Mouse (Mus musculus) liver, embryonic 12.5 days (tissue): ENCODE results near the gene Nmb. TPM values are rescaled to one million over a fixed set of nuclear protein-coding genes. Genes with fewer than 3 reads are reported as not detected.
A peak's percentile ranks its signal among the peaks of the same experiment; 100 is the strongest.

Experiments used
- ATAC-seq: fragments of 200-750 bp; cut with Nextera tagmentation; 2 replicates; pipeline ENCODE4 v1.8.0; 2017; ENCODE audit warnings: moderate number of reproducible peaks, mild to moderate bottlenecking, moderate library complexity
- H3K27ac ChIP-seq: fragments of 300-500 bp; sonication (generic); 2 replicates; pipeline ENCODE4 v1.5.1; 2016; ENCODE audit warnings: mild to moderate bottlenecking
- H3K27me3 ChIP-seq: fragments of 300-500 bp; sonication (generic); replicated peaks from 2 replicates; pipeline ENCODE4 v1.6.1; 2016; ENCODE audit warnings: mild to moderate bottlenecking, moderate library complexity
- H3K36me3 ChIP-seq: fragments of 300-500 bp; sonication (generic); 2 replicates; pipeline ENCODE4 v1.6.1; 2016; ENCODE audit warnings: mild to moderate bottlenecking, moderate library complexity
- H3K4me1 ChIP-seq: fragments of 300-500 bp; sonication (generic); 2 replicates; pipeline ENCODE4 v1.6.1; 2016
- H3K4me2 ChIP-seq: fragments of 300-500 bp; sonication (generic); 2 replicates; pipeline ENCODE4 v1.6.1; 2016; ENCODE audit warnings: mild to moderate bottlenecking, moderate library complexity
- H3K4me3 ChIP-seq: fragments of 300-500 bp; sonication (generic); 2 replicates; pipeline ENCODE4 v1.5.1; 2016; ENCODE audit warnings: mild to moderate bottlenecking, moderate library complexity
- H3K9ac ChIP-seq: fragments of 300-500 bp; sonication (generic); 2 replicates; pipeline ENCODE4 v1.6.1; 2016; ENCODE audit warnings: mild to moderate bottlenecking, moderate library complexity
- H3K9me3 ChIP-seq: fragments of 300-500 bp; sonication (generic); replicated peaks from 2 replicates; pipeline ENCODE4 v1.6.1; 2016; ENCODE audit warnings: mild to moderate bottlenecking, moderate library complexity
- WGBS: fragments of 180-500 bp; shearing (Covaris S2); methylation state at CpG from one replicate; pipeline ENCODE4 v1.1.7; 2016; ENCODE audit not compliant: insufficient replicate concordance; 5-methylcytosine and 5-hydroxymethylcytosine counted together
- polyA plus RNA-seq: library from polyadenylated mRNA; unstranded; fragments of >200 nt; fragmentation: Nextera tagmentation; extraction: Ambion mirVana; gene quantifications from 2 replicates; pipeline ENCODE4 v1.2.1, GENCODE M21; 2016

Nmb gene
- polyA plus RNA-seq, 1 experiment from 2014 or later = 2.4 TPM

- H3K4me2 ChIP-seq = no peak overlapping the region
- H3K27me3 ChIP-seq = peaks cover 32% of the 10 kb centered on the region
- peaks cover 7% of the 10 kb centered on the region; the same call in 1 of the 2 replicates for H3K4me1 ChIP-seq
- 0 out of 2 replicates have a peak overlapping the region, but pooled peaks have one; percentile 20 for H3K27ac ChIP-seq
- H3K36me3 ChIP-seq = peaks cover 62% of the 10 kb centered on the region
- H3K9ac ChIP-seq = no peak overlapping the region
- WGBS = 40% methylated on average over 5 of the region's 5 CpGs
- no peak; the same call in 1 of the 2 replicates for ATAC-seq
- H3K9me3 ChIP-seq = no peaks in the 10 kb centered on the region
- H3K4me3 ChIP-seq = no peak overlapping the region
Observed at GRCm38 (mm10) chr7:80873038-80873437, 31.8 kb downstream of the Nmb start.

DNA sequence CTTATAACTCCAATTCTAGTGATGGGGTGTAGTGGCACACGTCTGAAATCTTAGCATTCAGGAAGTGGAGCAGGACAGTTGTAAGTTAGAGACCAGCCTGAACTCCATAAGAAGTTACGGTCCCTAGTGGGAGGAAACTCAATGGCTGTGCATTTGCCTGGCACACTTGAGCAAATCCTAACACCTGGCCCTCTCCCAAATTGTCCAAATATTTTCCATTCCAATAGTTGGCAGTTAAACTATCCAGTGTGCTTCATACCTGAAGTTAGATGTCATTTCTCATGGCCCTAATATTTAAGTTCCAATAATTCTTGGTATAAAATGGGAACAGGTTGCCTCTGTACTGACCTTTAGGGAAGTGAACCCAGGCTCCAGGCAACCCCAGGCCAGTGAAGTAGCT, 36.2 kb downstream of the Nmb start:
- Histone ChIP-seq H3K36me3 (peaks cover 39% of the 10 kb centered on the region), H3K4me3 (no peak overlapping the region), H3K9ac (no peak overlapping the region), H3K27ac (no peak overlapping the region), H3K4me1 (peaks cover 30% of the 10 kb centered on the region), H3K27me3 (no peaks in the 10 kb centered on the region), H3K4me2 (no peak overlapping the region), H3K9me3 (no peaks in the 10 kb centered on the region)
- ATAC-seq = no peak
- 73% methylated on average over 2 of the region's 2 CpGs for WGBS

- no peak for ATAC-seq
- no peak overlapping the region for H3K4me2 ChIP-seq
- 0 out of 2 replicates have a peak overlapping the region, but pooled peaks have one; percentile 2 for H3K9ac ChIP-seq
- H3K4me3 ChIP-seq = no peak overlapping the region
- peaks cover 45% of the 10 kb centered on the region for H3K4me1 ChIP-seq
- WGBS = 40% methylated on average over 7 of the region's 7 CpGs
- H3K27ac ChIP-seq = 0 out of 2 replicates have a peak overlapping the region, but pooled peaks have one; percentile 33
- H3K27me3 ChIP-seq = no peaks in the 10 kb centered on the region
- no peaks in the 10 kb centered on the region for H3K9me3 ChIP-seq
- H3K36me3 ChIP-seq = peaks cover 35% of the 10 kb centered on the region
Observed at GRCm38 (mm10) chr7:80866514-80867147, 38.2 kb downstream of the Nmb start.

DNA sequence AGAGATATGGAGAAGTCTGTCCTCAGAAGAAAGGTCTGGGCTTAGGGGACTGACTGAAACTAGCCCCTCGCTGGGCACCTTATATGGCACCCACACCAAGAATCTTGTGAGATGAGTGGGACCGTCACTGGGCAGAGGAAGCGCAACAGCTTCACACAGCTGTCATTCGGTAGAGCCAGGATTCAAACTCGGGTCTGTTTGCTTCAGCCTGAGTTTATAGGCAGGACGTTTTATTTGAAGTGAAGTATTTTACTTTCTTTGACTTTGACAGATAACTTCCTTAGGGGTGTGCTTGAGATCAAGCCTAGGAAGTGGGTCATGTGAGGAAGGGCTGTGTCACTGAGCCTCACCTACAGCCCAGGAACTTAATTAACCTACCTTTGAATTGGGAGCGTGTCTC, 39.4 kb downstream of the Nmb start:
- ATAC-seq = no peak
- peaks cover 54% of the 10 kb centered on the region for H3K4me1 ChIP-seq
- peak overlapping the region; percentile 49 for H3K27ac ChIP-seq
- peaks cover 27% of the 10 kb centered on the region; the same call in 1 of the 2 replicates for H3K36me3 ChIP-seq
- no peaks in the 10 kb centered on the region for H3K9me3 ChIP-seq
- no peak overlapping the region for H3K9ac ChIP-seq
- H3K27me3 ChIP-seq = no peaks in the 10 kb centered on the region
- peak overlapping the region; percentile 8; the same call in 1 of the 2 replicates for H3K4me2 ChIP-seq
- WGBS = 62% methylated on average over 7 of the region's 7 CpGs
- no peak overlapping the region for H3K4me3 ChIP-seq

DNA sequence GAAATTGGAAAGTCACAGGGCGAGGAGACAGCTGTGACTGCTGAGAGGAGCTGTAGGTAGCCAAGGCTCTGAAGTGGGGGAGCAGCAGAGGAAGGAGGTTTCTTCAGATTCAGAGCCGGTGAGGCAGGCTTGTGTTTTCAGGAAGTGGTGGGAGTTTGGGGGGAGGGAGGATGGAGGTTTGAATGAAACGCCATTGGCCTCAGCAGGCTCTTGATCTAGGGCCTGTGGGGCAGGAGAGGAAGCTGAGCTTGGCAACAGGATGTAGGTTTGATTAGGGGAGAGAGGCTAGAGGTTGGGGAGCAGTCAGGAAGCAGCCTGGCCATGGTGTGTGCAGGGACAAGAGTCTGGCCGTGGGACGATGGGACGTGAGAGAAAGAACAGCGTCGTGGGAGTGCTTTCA, 40.0 kb downstream of the Nmb start:
- H3K36me3 ChIP-seq = peaks cover 27% of the 10 kb centered on the region; the same call in 1 of the 2 replicates
- H3K4me3 ChIP-seq = no peak overlapping the region
- WGBS = 23% methylated on average over 8 of the region's 8 CpGs
- peak overlapping the region; percentile 49 for H3K27ac ChIP-seq
- ATAC-seq = no peak
- H3K4me2 ChIP-seq = peak overlapping the region; percentile 8; the same call in 1 of the 2 replicates
- H3K9me3 ChIP-seq = no peaks in the 10 kb centered on the region
- no peaks in the 10 kb centered on the region for H3K27me3 ChIP-seq
- peaks cover 58% of the 10 kb centered on the region for H3K4me1 ChIP-seq
- no peak overlapping the region for H3K9ac ChIP-seq

DNA sequence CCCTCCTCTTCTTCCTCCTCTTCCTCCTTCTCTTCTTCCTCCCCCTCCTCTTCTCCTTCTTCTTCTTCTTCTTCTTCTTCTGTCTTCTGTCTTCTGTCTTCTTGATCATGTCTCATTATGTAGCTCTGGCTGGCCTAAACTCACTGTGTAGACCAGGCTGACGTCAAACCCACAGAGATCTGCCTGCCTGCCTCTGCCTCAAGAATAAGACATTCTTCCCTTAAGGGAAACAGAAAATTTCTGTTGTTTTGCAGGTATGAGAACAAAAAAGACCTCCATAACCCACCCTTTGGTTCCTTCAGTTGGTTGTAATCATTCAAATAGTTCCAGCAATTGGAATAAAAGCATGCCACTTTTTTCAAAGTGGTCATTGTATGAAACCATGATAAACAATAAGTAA, 40.7 kb downstream of the Nmb start:
- no peaks in the 10 kb centered on the region for H3K9me3 ChIP-seq
- no peak overlapping the region for H3K9ac ChIP-seq
- H3K36me3 ChIP-seq = peaks cover 23% of the 10 kb centered on the region; the same call in 1 of the 2 replicates
- no peak overlapping the region for H3K27ac ChIP-seq
- peaks cover 59% of the 10 kb centered on the region for H3K4me1 ChIP-seq
- 45% methylated on average over 1 of the region's 1 CpGs for WGBS
- H3K4me2 ChIP-seq = no peak overlapping the region
- H3K27me3 ChIP-seq = no peaks in the 10 kb centered on the region
- no peak overlapping the region for H3K4me3 ChIP-seq
- no peak for ATAC-seq

DNA sequence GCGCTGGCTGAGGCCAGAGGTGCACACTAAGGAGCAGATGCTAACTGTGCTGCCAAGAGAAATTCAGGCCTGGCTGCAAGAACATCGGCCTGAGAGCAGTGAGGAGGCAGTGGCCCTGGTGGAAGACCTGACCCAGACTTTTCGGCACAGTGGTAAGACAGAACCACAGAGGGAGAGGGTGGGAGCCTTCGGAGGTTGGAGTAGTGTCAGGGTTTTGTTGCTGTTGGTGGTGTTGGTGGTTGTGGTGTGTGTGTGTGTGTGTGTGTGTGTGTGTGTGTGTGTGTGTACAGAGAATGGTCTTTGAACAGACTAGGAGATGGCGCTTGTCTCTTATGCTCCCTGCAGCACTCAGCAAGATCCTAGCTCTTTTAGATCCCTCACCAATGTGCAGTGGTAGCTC, 41.4 kb downstream of the Nmb start:
- Histone ChIP-seq H3K4me2 (no peak overlapping the region), H3K27ac (no peak overlapping the region), H3K27me3 (no peaks in the 10 kb centered on the region), H3K9ac (no peak overlapping the region), H3K36me3 (peaks cover 20% of the 10 kb centered on the region; the same call in 1 of the 2 replicates), H3K9me3 (no peaks in the 10 kb centered on the region), H3K4me1 (peaks cover 59% of the 10 kb centered on the region), H3K4me3 (no peak overlapping the region)
- 69% methylated on average over 5 of the region's 5 CpGs for WGBS
- no peak for ATAC-seq

GRCm38 (mm10) chr7:80862475-80862874, 42.4 kb downstream of the Nmb start:
- H3K27me3 ChIP-seq = no peaks in the 10 kb centered on the region
- H3K9me3 ChIP-seq = no peaks in the 10 kb centered on the region
- no peak for ATAC-seq
- no peak overlapping the region for H3K4me3 ChIP-seq
- H3K36me3 ChIP-seq = peaks cover 11% of the 10 kb centered on the region; the same call in 1 of the 2 replicates
- WGBS = 78% methylated on average over 2 of the region's 2 CpGs
- H3K27ac ChIP-seq = no peak overlapping the region
- no peak overlapping the region for H3K9ac ChIP-seq
- no peak overlapping the region for H3K4me2 ChIP-seq
- H3K4me1 ChIP-seq = peaks cover 59% of the 10 kb centered on the region

GRCm38 (mm10) chr7:80860729-80861274, 44.1 kb downstream of the Nmb start, which contains the start of gene Zscan2:
TSS of gene Zscan2 (plus strand) at chr7:80860920.
- WGBS = under 1% methylated on average over 40 of the region's 40 CpGs
- Histone ChIP-seq H3K27ac (peak within 1 kb of the TSS; percentile 73), H3K4me1 (peaks cover 45% of the 10 kb centered on the region)

GRCm38 (mm10) chr7:80860227-80860626, 44.6 kb downstream of the Nmb start:
- H3K4me1 ChIP-seq = peaks cover 41% of the 10 kb centered on the region
- 1% methylated on average over 13 of the region's 13 CpGs for WGBS
- no peak overlapping the region for H3K27ac ChIP-seq
- peak; percentile 46; the same call in 1 of the 2 replicates for ATAC-seq
- H3K4me3 ChIP-seq = peak overlapping the region; percentile 82
- peak overlapping the region; percentile 77 for H3K9ac ChIP-seq
- peak overlapping the region; percentile 93 for H3K4me2 ChIP-seq
- no peaks in the 10 kb centered on the region for H3K27me3 ChIP-seq
- H3K9me3 ChIP-seq = no peaks in the 10 kb centered on the region
- H3K36me3 ChIP-seq = peaks cover 5% of the 10 kb centered on the region; the same call in 1 of the 2 replicates

More at GRCm38 (mm10) chr7:80860729-80861274, 44.1 kb downstream of the Nmb start, which contains the start of gene Zscan2:
- Histone ChIP-seq H3K4me3 (peak within 1 kb of the TSS; percentile 82), H3K27me3 (no peaks in the 10 kb centered on the region), H3K4me2 (peak within 1 kb of the TSS; percentile 93), H3K9ac (peak within 1 kb of the TSS; percentile 77), H3K36me3 (peaks cover 5% of the 10 kb centered on the region; the same call in 1 of the 2 replicates), H3K9me3 (no peaks in the 10 kb centered on the region)
- ATAC-seq = peak; percentile 94

- Histone ChIP-seq H3K27me3 (no peaks in the 10 kb centered on the region), H3K36me3 (no peaks in the 10 kb centered on the region), H3K4me3 (no peak overlapping the region), H3K9ac (no peak overlapping the region), H3K4me1 (peaks cover 20% of the 10 kb centered on the region), H3K4me2 (no peak overlapping the region), H3K9me3 (no peaks in the 10 kb centered on the region), H3K27ac (no peak overlapping the region)
- no peak for ATAC-seq
- 11% methylated on average over 6 of the region's 6 CpGs for WGBS
Observed at GRCm38 (mm10) chr7:80857181-80857580, 47.7 kb downstream of the Nmb start.

- H3K36me3 ChIP-seq = no peaks in the 10 kb centered on the region
- no peaks in the 10 kb centered on the region for H3K9me3 ChIP-seq
- H3K4me2 ChIP-seq = no peak overlapping the region
- no peak overlapping the region for H3K9ac ChIP-seq
- no peak overlapping the region for H3K27ac ChIP-seq
- no peak overlapping the region for H3K4me3 ChIP-seq
- no peaks in the 10 kb centered on the region for H3K27me3 ChIP-seq
- ATAC-seq = no peak
- H3K4me1 ChIP-seq = peaks cover 5% of the 10 kb centered on the region; the same call in 1 of the 2 replicates
Observed at GRCm38 (mm10) chr7:80855316-80855715, 49.6 kb downstream of the Nmb start.
